Mouse (Mus musculus) lung, postnatal 0 days (tissue): ENCODE results near the gene Fam222a.

Experiments used
- CTCF ChIP-seq: IDR thresholded peaks from 2 replicates; pipeline ENCODE4 v1.5.1; 2016; ENCODE audit warnings: antibody characterized with exemption, mild to moderate bottlenecking
- EP300 ChIP-seq: IDR thresholded peaks from 2 replicates; pipeline ENCODE4 v1.6.1; 2016; ENCODE audit warnings: antibody characterized with exemption, mild to moderate bottlenecking, control low read depth

DNA sequence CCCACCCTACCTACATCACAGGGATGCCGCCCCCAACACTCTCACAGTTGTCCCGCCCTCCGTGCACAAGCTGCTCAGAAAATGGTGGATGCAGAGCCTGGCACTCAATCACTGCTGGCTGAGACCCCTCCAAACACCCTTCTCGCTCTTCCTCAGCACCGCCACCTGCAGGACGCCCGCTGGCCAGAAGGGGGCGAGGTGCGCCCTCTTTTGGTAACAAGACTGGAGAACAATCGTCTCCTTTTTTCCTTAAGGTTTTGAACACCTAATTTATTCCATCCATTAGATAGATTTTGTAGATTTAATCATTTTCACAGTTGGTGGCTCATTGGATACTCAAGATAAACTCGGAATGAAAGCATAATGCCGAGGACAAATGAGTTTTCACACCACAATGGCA lies 40.7 kb downstream of the Fam222a start:
- TF ChIP-seq CTCF (peak; percentile 99), EP300 (no peak)
